Mouse (Mus musculus) C2C12 (cell line): ENCODE results near the gene Klhl3.

Experiments used
- CEBPB ChIP-seq: IDR thresholded peaks from one replicate; pipeline ENCODE4 v1.6.1; 2011; ENCODE audit warnings: low read depth, mild to moderate bottlenecking, control low read depth, moderate library complexity
- CTCF ChIP-seq: IDR thresholded peaks from one replicate; pipeline ENCODE4 v1.5.1; 2011; ENCODE audit not compliant: control insufficient read depth, insufficient read depth, insufficient read length
- MAX ChIP-seq: IDR thresholded peaks from one replicate; pipeline ENCODE4 v1.6.1; 2011; ENCODE audit warnings: mild to moderate bottlenecking, control low read depth
- MYOD1 ChIP-seq: IDR thresholded peaks from one replicate; pipeline ENCODE4 v1.6.1; 2011; ENCODE audit warnings: low read depth; ENCODE audit not compliant: control insufficient read depth, insufficient read length
- USF1 ChIP-seq: IDR thresholded peaks from one replicate; pipeline ENCODE4 v1.6.1; 2011; ENCODE audit warnings: low read depth, mild to moderate bottlenecking, control low read depth, moderate library complexity

DNA sequence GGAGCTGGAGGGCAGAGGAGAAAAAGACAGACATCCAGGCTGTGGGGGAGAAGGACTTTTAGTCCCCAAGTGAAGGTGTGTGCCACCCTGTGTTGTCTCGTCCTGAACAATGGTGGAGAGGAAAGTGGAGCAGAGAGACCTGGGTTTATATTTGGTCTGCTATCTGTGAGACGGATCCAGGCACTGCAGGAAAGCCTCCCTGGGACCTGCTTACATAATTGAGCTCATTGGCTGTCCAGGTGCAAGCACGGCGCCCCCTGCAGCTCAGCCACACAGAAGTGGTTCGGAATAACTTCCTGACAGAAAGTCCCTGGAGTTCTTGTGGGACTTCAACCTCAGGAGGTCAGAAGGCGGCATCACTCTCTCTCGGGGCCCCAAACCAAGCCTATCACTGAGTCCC lies 62.1 kb downstream of the Klhl3 start:
- no peak for TF ChIP-seq USF1
- TF ChIP-seq CTCF: no peak
- no peak for TF ChIP-seq CEBPB
- TF ChIP-seq MAX: no peak
- TF ChIP-seq MYOD1: no peak
